Comparison of ENCODE assay signal across 23 mouse cellular contexts in genomic region chr14:27233056-27233455, GRCm38 (mm10).
"Had no signal": no experiment of that assay in that cellular context is flagged by ENCODE, and none has a peak within 500 bp of the region (broad histone marks: within the 10 kb centered on the region; RNA-seq: fewer than 3 reads in every experiment).

No protein-coding gene starts in this region.

- H3K27ac ChIP-seq: heart, embryonic 10.5 days; hindbrain, embryonic 10.5 days; hindbrain, embryonic 12.5 days; hindbrain, embryonic 14.5 days; kidney, embryonic 15.5 days; kidney, postnatal 0 days; limb, embryonic 13.5 days; limb, embryonic 15.5 days; liver, embryonic 12.5 days; liver, embryonic 14.5 days had no signal

- DNase-seq: gastrocnemius, postnatal 25 days; heart, adult 18-20 months; heart, postnatal 10 days; heart, postnatal 4 days; kidney, adult 11 months; kidney, adult 2 months; kidney, adult 9 months; kidney, postnatal 14 days; kidney, postnatal 36 days; layer of hippocampus, adult 9-11 months; layer of hippocampus, postnatal 36 days; left cerebral cortex, postnatal 4 days had no signal

- H3K4me3 ChIP-seq: heart, embryonic 10.5 days; heart, embryonic 12.5 days; hindbrain, embryonic 10.5 days; hindbrain, embryonic 12.5 days; kidney, embryonic 15.5 days; limb, embryonic 13.5 days; limb, embryonic 15.5 days; liver, embryonic 12.5 days had no signal
